Mouse (Mus musculus) hindbrain, embryonic 15.5 days (tissue): ENCODE measurements around the gene Gpc1. TPM values are rescaled to one million over a fixed set of nuclear protein-coding genes. Genes with fewer than 3 reads are reported as not detected.

Experiments used
- ATAC-seq: fragments of 200-750 bp; cut with Nextera tagmentation; 2 replicates; pipeline ENCODE4 v1.8.0; 2017; ENCODE audit warnings: low read depth, moderate number of reproducible peaks, moderate TSS enrichment; ENCODE audit not compliant: low FRiP score
- H3K27ac ChIP-seq: fragments of 300-500 bp; sonication (generic); replicated peaks from 2 replicates; pipeline ENCODE4 v1.5.1; 2015; ENCODE audit warnings: mild to moderate bottlenecking, inconsistent platforms
- H3K27me3 ChIP-seq: fragments of 300-500 bp; sonication (generic); 2 replicates; pipeline ENCODE4 v1.6.1; 2015; ENCODE audit warnings: control low read depth, inconsistent platforms
- H3K36me3 ChIP-seq: fragments of 300-500 bp; sonication (generic); 2 replicates; pipeline ENCODE4 v1.6.1; 2015; ENCODE audit warnings: control low read depth, inconsistent platforms
- H3K4me1 ChIP-seq: fragments of 300-500 bp; sonication (generic); replicated peaks from 2 replicates; pipeline ENCODE4 v1.6.1; 2015; ENCODE audit warnings: control low read depth, inconsistent platforms
- H3K4me2 ChIP-seq: fragments of 300-500 bp; sonication (generic); 2 replicates; pipeline ENCODE4 v1.6.1; 2015; ENCODE audit warnings: moderate library complexity, mild to moderate bottlenecking, inconsistent platforms
- H3K4me3 ChIP-seq: fragments of 300-500 bp; sonication (generic); 2 replicates; pipeline ENCODE4 v1.5.1; 2015; ENCODE audit warnings: mild to moderate bottlenecking, inconsistent platforms
- H3K9ac ChIP-seq: fragments of 300-500 bp; sonication (generic); 2 replicates; pipeline ENCODE4 v1.6.1; 2015; ENCODE audit warnings: inconsistent platforms
- H3K9me3 ChIP-seq: fragments of 300-500 bp; sonication (generic); 2 replicates; pipeline ENCODE4 v1.6.1; 2016; ENCODE audit warnings: control low read depth, inconsistent platforms
- WGBS: fragments of 180-500 bp; shearing (Covaris S2); methylation state at CpG from one replicate; pipeline ENCODE4 v1.1.7; 2015; 5-methylcytosine and 5-hydroxymethylcytosine counted together
- polyA plus RNA-seq: library from polyadenylated mRNA; unstranded; fragments of >200 nt; fragmentation: Nextera tagmentation; extraction: Ambion mirVana; gene quantifications from 2 replicates; pipeline ENCODE4 v1.2.1, GENCODE M21; 2015

Gpc1 gene
- 64.5 and 71.2 TPM in 2 replicates for polyA plus RNA-seq

DNA sequence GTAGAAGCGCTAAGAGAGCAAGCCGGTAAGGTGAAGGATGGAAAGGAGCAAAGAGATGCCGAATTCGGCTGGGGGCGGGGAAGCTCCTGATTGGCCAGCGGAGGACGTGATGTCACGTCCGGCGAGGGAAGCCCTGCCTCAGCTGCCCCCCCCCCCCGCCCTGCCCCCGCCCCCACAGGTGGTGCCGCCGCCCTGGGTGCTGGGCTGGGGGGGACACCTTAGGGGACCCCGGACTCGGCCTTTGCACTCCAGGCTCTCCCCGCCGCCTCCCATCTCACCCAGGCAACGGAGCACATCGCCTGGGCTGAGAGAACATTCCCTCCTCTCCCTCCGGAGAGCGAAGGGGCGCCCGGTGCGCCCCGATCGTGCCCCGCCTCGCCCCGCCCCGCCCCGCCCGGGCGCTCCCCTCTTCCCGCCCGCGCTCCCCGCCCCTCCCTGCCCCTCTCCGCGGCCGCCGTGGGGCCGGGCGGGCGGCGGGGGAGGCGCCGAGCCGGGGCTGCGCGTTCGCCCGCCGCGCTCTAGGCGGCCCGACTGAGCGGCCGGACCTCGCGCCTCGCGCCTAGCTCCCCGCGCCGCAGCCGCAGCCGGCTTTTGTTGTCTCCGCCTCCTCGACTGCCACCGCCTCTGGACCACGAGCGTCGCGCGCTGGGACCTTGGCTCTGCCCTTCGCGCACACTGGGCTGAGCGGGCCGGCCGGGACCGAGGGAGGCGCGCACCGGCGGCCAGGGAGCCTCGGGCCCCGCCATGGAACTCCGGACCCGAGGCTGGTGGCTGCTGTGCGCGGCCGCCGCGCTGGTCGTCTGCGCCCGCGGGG is at the start of gene Gpc1:
TSS of gene Gpc1 (plus strand) at position 458 of the 814 bp plus-strand sequence.
- Histone ChIP-seq H3K9ac (peak within 1 kb of the TSS; percentile 97), H3K27ac (peak within 1 kb of the TSS; percentile 93), H3K4me3 (peak within 1 kb of the TSS; percentile 92), H3K9me3 (no peaks in the 10 kb centered on the region), H3K36me3 (no peaks in the 10 kb centered on the region), H3K4me1 (peaks cover 42% of the 10 kb centered on the region), H3K4me2 (peak within 1 kb of the TSS; percentile 85), H3K27me3 (0 out of 2 replicates have a peak, but pooled peaks cover 8% of the 10 kb centered on the region)
- WGBS, result 2% methylated on average over 39 of the region's 99 CpGs
- peak; percentile 85 for ATAC-seq

- Histone ChIP-seq H3K27me3 (no peaks in the 10 kb centered on the region), H3K4me2 (no peak overlapping the region), H3K4me3 (no peak overlapping the region), H3K4me1 (no peaks in the 10 kb centered on the region), H3K36me3 (no peaks in the 10 kb centered on the region), H3K9ac (no peak overlapping the region), H3K27ac (no peak overlapping the region), H3K9me3 (no peaks in the 10 kb centered on the region)
- ATAC-seq, result no peak
- WGBS, result 75% methylated on average over 4 of the region's 4 CpGs
These were observed 49.6 kb upstream of the Gpc1 start for GRCm38 (mm10) chr1:92781862-92782261.

DNA sequence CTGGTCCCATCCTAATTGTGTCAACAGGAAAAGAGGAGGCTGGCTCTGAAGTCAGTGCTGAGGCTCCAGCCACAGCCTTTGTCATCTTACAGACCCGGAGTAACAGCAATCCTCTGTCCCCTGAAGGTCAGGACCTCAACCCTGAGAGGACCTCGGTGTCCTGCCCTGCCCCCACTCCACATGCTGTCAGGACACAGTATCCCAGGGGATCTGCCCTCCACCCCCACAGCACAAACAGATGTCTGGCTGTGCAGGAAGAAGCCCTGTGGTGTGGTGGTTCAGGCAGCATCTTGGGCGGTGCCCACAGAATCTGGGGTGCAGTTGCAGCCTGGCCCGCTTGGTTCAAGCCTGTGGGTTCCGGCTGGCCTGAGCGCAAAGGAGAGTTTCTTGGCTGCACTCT is 48.9 kb upstream of the Gpc1 start:
- Histone ChIP-seq H3K27ac (no peak overlapping the region), H3K27me3 (no peaks in the 10 kb centered on the region), H3K4me2 (no peak overlapping the region), H3K36me3 (no peaks in the 10 kb centered on the region), H3K9ac (no peak overlapping the region), H3K9me3 (no peaks in the 10 kb centered on the region), H3K4me3 (no peak overlapping the region), H3K4me1 (0 out of 2 replicates have a peak, but pooled peaks cover 3% of the 10 kb centered on the region)
- no peak for ATAC-seq
- 59% methylated on average over 6 of the region's 6 CpGs for WGBS

- Histone ChIP-seq H3K4me2 (no peak overlapping the region), H3K27ac (no peak overlapping the region), H3K9me3 (no peaks in the 10 kb centered on the region), H3K4me3 (no peak overlapping the region), H3K9ac (no peak overlapping the region), H3K36me3 (no peaks in the 10 kb centered on the region), H3K27me3 (no peaks in the 10 kb centered on the region), H3K4me1 (peaks cover 14% of the 10 kb centered on the region)
- ATAC-seq, result no peak
- whole genome bisulfite sequencing, result 56% methylated on average over 8 of the region's 8 CpGs
These were observed 44.2 kb upstream of the Gpc1 start for GRCm38 (mm10) chr1:92787221-92787620.

- H3K4me3 ChIP-seq, result no peak overlapping the region
- no peak for ATAC-seq
- peaks cover 14% of the 10 kb centered on the region for H3K4me1 ChIP-seq
- H3K4me2 ChIP-seq, result no peak overlapping the region
- H3K27me3 ChIP-seq, result no peaks in the 10 kb centered on the region
- H3K27ac ChIP-seq, result no peak overlapping the region
- no peaks in the 10 kb centered on the region for H3K36me3 ChIP-seq
- no peaks in the 10 kb centered on the region for H3K9me3 ChIP-seq
- H3K9ac ChIP-seq, result no peak overlapping the region
- WGBS, result 88% methylated on average over 7 of the region's 7 CpGs
These were observed 43.4 kb upstream of the Gpc1 start for GRCm38 (mm10) chr1:92788049-92788448.

GRCm38 (mm10) chr1:92790628-92791027 is 40.8 kb upstream of the Gpc1 start:
- WGBS, result 29% methylated on average over 7 of the region's 7 CpGs
- peak overlapping the region; percentile 28 for H3K4me2 ChIP-seq
- H3K9ac ChIP-seq, result no peak overlapping the region

DNA sequence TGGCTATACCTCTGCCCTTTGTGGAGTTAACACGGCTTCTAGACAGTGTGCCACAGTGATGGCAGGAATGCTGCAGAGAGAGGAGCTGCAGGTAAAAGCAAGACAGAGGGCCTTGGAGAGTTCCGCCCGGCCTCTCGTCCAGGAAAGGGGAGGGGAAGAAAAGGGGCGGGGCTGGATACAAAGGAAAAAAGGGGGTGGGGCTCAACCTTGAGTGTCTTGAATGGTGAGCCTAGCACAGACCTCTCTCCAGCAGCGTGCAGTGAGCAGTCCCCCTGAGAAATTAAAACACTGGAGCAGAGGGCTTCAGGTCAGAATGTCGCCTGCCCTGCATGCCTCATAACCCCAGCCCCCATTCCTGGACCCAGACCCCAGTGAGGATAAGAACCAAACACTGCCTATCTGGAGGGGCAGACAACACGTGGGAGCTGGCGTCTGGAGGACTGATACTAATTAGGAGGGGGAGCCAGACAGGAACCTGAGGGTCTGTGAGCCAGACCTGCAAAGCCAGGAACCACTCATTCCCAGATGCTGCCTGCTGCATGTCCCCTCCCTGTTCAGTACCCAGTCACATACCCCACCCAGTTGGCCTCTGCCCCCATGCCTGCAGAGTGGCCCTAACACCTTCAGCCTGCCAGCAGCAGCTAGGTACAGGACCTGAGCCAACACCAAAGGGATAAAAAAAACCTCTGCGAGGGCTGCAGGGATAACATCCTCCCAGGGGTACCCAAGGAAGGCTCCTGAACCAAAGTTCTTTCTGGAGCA is 40.2 kb upstream of the Gpc1 start:
- H3K9me3 ChIP-seq, result no peaks in the 10 kb centered on the region
- H3K9ac ChIP-seq, result no peak overlapping the region
- H3K4me1 ChIP-seq, result peaks cover 14% of the 10 kb centered on the region
- no peaks in the 10 kb centered on the region for H3K36me3 ChIP-seq
- 11% methylated on average over 10 of the region's 10 CpGs for WGBS
- H3K27me3 ChIP-seq, result no peaks in the 10 kb centered on the region
- 0 out of 2 replicates have a peak, but pooled peaks have one; percentile 21 for ATAC-seq
- peak overlapping the region; percentile 28 for H3K4me2 ChIP-seq
- no peak overlapping the region for H3K27ac ChIP-seq
- no peak overlapping the region for H3K4me3 ChIP-seq

More at GRCm38 (mm10) chr1:92790628-92791027, 40.8 kb upstream of the Gpc1 start:
- Histone ChIP-seq H3K9me3 (no peaks in the 10 kb centered on the region), H3K27me3 (no peaks in the 10 kb centered on the region), H3K4me3 (no peak overlapping the region), H3K27ac (no peak overlapping the region), H3K36me3 (no peaks in the 10 kb centered on the region), H3K4me1 (peaks cover 14% of the 10 kb centered on the region)
- ATAC-seq, result no peak

DNA sequence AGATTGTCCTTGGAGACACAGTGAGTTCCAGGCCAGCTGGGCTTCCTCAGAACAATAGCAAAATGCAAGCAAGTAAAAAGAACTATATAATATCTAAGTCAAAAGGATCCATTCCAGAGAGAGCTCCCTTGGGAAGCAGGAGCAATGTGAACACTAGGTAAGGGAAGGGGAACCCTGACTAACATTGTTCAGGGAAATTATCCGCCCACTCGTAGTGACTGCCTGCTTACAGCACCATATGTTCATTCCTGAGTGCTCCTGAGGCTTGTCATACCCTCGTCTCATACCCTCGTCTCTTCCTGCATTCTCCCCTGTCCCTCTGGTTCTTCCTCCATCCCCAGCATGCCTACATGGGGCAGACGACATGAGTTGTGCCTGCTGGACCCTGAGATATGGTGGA is 37.7 kb upstream of the Gpc1 start:
- Histone ChIP-seq H3K9me3 (no peaks in the 10 kb centered on the region), H3K4me3 (no peak overlapping the region), H3K4me2 (no peak overlapping the region), H3K4me1 (peaks cover 11% of the 10 kb centered on the region), H3K36me3 (no peaks in the 10 kb centered on the region), H3K27ac (no peak overlapping the region), H3K9ac (no peak overlapping the region), H3K27me3 (no peaks in the 10 kb centered on the region)
- no peak for ATAC-seq
- 74% methylated on average over 5 of the region's 5 CpGs for WGBS

DNA sequence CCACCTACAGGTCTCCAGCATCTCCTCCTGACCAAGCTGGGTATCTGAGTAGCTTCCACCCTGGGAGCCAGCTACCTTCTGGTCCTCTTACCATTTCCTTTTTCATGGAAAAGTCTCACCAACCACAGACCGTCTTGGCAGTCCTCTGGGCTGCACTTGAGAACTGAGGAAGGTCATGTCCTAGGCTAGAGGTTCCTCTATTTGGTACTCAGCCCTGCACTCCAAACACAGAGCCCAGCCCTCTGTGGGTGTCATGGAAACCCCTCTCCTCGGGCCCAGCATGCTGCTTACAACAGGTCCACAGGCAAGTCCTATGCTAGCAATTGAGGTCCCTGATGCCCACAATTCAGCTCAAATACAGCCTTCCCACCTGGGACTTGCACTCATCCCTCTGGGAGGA is 33.0 kb upstream of the Gpc1 start:
- Histone ChIP-seq H3K4me3 (no peak overlapping the region), H3K9me3 (no peaks in the 10 kb centered on the region), H3K27me3 (no peaks in the 10 kb centered on the region), H3K4me1 (no peaks in the 10 kb centered on the region), H3K36me3 (no peaks in the 10 kb centered on the region), H3K4me2 (no peak overlapping the region), H3K27ac (no peak overlapping the region), H3K9ac (no peak overlapping the region)
- WGBS, result 80% methylated on average over 2 of the region's 2 CpGs
- ATAC-seq, result no peak

- 86% methylated on average over 5 of the region's 5 CpGs for WGBS
- Histone ChIP-seq H3K4me1 (no peaks in the 10 kb centered on the region), H3K4me3 (no peak overlapping the region), H3K27ac (no peak overlapping the region), H3K4me2 (no peak overlapping the region), H3K36me3 (no peaks in the 10 kb centered on the region), H3K9me3 (no peaks in the 10 kb centered on the region), H3K27me3 (no peaks in the 10 kb centered on the region), H3K9ac (no peak overlapping the region)
- ATAC-seq, result no peak
These were observed 31.8 kb upstream of the Gpc1 start for GRCm38 (mm10) chr1:92799653-92800052.

GRCm38 (mm10) chr1:92802362-92802761 is 29.1 kb upstream of the Gpc1 start:
- H3K9ac ChIP-seq, result no peak overlapping the region
- H3K27ac ChIP-seq, result no peak overlapping the region
- H3K4me2 ChIP-seq, result no peak overlapping the region
- 91% methylated on average over 1 of the region's 1 CpGs for WGBS
- no peaks in the 10 kb centered on the region for H3K4me1 ChIP-seq
- ATAC-seq, result no peak
- no peaks in the 10 kb centered on the region for H3K36me3 ChIP-seq
- H3K9me3 ChIP-seq, result no peaks in the 10 kb centered on the region
- no peaks in the 10 kb centered on the region for H3K27me3 ChIP-seq
- no peak overlapping the region for H3K4me3 ChIP-seq

GRCm38 (mm10) chr1:92803376-92803775 is 28.1 kb upstream of the Gpc1 start:
- Histone ChIP-seq H3K4me1 (no peaks in the 10 kb centered on the region), H3K4me3 (no peak overlapping the region), H3K9me3 (no peaks in the 10 kb centered on the region), H3K9ac (no peak overlapping the region), H3K27ac (no peak overlapping the region), H3K36me3 (no peaks in the 10 kb centered on the region), H3K27me3 (no peaks in the 10 kb centered on the region), H3K4me2 (no peak overlapping the region)
- WGBS, result 85% methylated on average over 4 of the region's 4 CpGs
- no peak for ATAC-seq
